ENCODE assay signal across 8 mouse cellular contexts in genomic region chr3:96696766-96697732, GRCm38 (mm10). TPM values are rescaled to one million over a fixed set of nuclear protein-coding genes. Genes with fewer than 3 reads are reported as not detected.
DNase-seq lines count a peak whose midpoint lies in the region; ATAC-seq and TF ChIP-seq lines count a peak whose summit lies in the region.

No protein-coding gene starts in this region.

- peak; percentile 96 for ATAC-seq in heart, embryonic 12.5 days (ENCODE audit: insufficient number of reproducible peaks, low FRiP score)
- peak; percentile 94 for ATAC-seq in kidney, postnatal 0 days (replicated peaks; ENCODE audit: low FRiP score, low read depth)
- ATAC-seq in monocyte, adult 5-6 weeks (replicated peaks; ENCODE audit: insufficient number of reproducible peaks, low FRiP score, low TSS enrichment, poor library complexity, severe bottlenecking): peak; percentile 71

- H3K9me3 ChIP-seq in erythroblast, embryonic 14.5 days (ENCODE audit: control insufficient read depth, low read length): no peaks in the 10 kb centered on the region
- no peaks in the 10 kb centered on the region for H3K9me3 ChIP-seq in heart, embryonic 12.5 days (replicated peaks)
- no peaks in the 10 kb centered on the region for H3K9me3 ChIP-seq in kidney, postnatal 0 days (replicated peaks; ENCODE audit: low read length)

- no peak for TF ChIP-seq CTCF in brain, embryonic 14.5 days (IDR thresholded peaks at IDR 0.05; ENCODE audit: borderline replicate concordance, extremely low read depth, insufficient read depth, insufficient read length)
- TF ChIP-seq CTCF in kidney, postnatal 0 days (IDR thresholded peaks at IDR 0.05; ENCODE audit: low read depth): no peak
- no peak for TF ChIP-seq CTCF in liver, adult 2 months (IDR thresholded peaks at IDR 0.05; ENCODE audit: low read depth, low read length)

- peak overlapping the region; percentile 83 for H3K4me3 ChIP-seq in erythroblast, embryonic 14.5 days (replicated peaks)
- peak overlapping the region; percentile 76 for H3K4me3 ChIP-seq in heart, embryonic 12.5 days
- H3K4me3 ChIP-seq in kidney, postnatal 0 days (replicated peaks; ENCODE audit: low read depth, low read length): peak overlapping the region; percentile 90
- H3K4me3 ChIP-seq in liver, adult 2 months (ENCODE audit: insufficient read depth, low read depth, low read length): peak overlapping the region; percentile 81

- peak overlapping the region; percentile 84 for H3K4me2 ChIP-seq in heart, embryonic 12.5 days
- peak overlapping the region; percentile 91 for H3K4me2 ChIP-seq in kidney, postnatal 0 days (ENCODE audit: low read length)

- peak overlapping the region; percentile 87 for H3K9ac ChIP-seq in heart, embryonic 12.5 days
- peak overlapping the region; percentile 88 for H3K9ac ChIP-seq in kidney, postnatal 0 days (ENCODE audit: low read depth, low read length)
- H3K9ac ChIP-seq in liver, adult 2 months (ENCODE audit: low read depth, low read length): peak overlapping the region; percentile 87

- H3K79me2 ChIP-seq in liver, adult 2 months (ENCODE audit: control insufficient read depth, insufficient read depth, low read length): peaks cover 6% of the 10 kb centered on the region; the same call in 1 of the 2 replicates

- peak; percentile 84 for DNase-seq in CD4-positive helper T cell, adult 2 months (ENCODE audit: low read depth, low spot score)
- peak; percentile 94 for DNase-seq in brain, embryonic 14.5 days (ENCODE audit: low read depth)
- peak; percentile 96 for DNase-seq in kidney, postnatal 0 days (ENCODE audit: low spot score)
- DNase-seq in liver, adult 2 months (ENCODE audit: extremely low read depth, low read depth, low spot score): peak; percentile 58
- peak; percentile 89 to 91 for DNase-seq in spleen, postnatal 36 days (ENCODE audit: low spot score in 2 of 2)

- H3K27me3 ChIP-seq in erythroblast, embryonic 14.5 days (ENCODE audit: control insufficient read depth): peaks cover 12% of the 10 kb centered on the region
- no peaks in the 10 kb centered on the region for H3K27me3 ChIP-seq in heart, embryonic 12.5 days (replicated peaks)
- H3K27me3 ChIP-seq in kidney, postnatal 0 days (ENCODE audit: insufficient read depth, low read length): no peaks in the 10 kb centered on the region
- no peaks in the 10 kb centered on the region for H3K27me3 ChIP-seq in liver, adult 2 months (ENCODE audit: control insufficient read depth, insufficient read depth, low read length)

- H3K36me3 ChIP-seq in erythroblast, embryonic 14.5 days (ENCODE audit: control insufficient read depth): peaks cover 11% of the 10 kb centered on the region
- H3K36me3 ChIP-seq in heart, embryonic 12.5 days: peaks cover 29% of the 10 kb centered on the region
- H3K36me3 ChIP-seq in kidney, postnatal 0 days (ENCODE audit: insufficient read depth, low read length): peaks cover 7% of the 10 kb centered on the region
- H3K36me3 ChIP-seq in liver, adult 2 months (ENCODE audit: control insufficient read depth, insufficient read depth, low read length): peaks cover 7% of the 10 kb centered on the region

- under 1% methylated on average over 85 of the region's 85 CpGs for WGBS in heart, embryonic 12.5 days
- WGBS in kidney, postnatal 0 days: 1% methylated on average over 80 of the region's 85 CpGs
- 1% methylated on average over 82 of the region's 85 CpGs for WGBS in liver, adult 2 months

- peak overlapping the region; percentile 92 for H3K27ac ChIP-seq in heart, embryonic 12.5 days (ENCODE audit: poor library complexity, severe bottlenecking)
- H3K27ac ChIP-seq in kidney, postnatal 0 days: peak overlapping the region; percentile 92
- peak overlapping the region; percentile 80 for H3K27ac ChIP-seq in liver, adult 2 months (replicated peaks; ENCODE audit: insufficient read depth, low read depth, low read length)

- peaks cover 22% of the 10 kb centered on the region for H3K4me1 ChIP-seq in erythroblast, embryonic 14.5 days (ENCODE audit: control insufficient read depth)
- H3K4me1 ChIP-seq in heart, embryonic 12.5 days (replicated peaks): peaks cover 34% of the 10 kb centered on the region
- peaks cover 10% of the 10 kb centered on the region for H3K4me1 ChIP-seq in kidney, postnatal 0 days (replicated peaks; ENCODE audit: insufficient read depth, low read length)
- peaks cover 3% of the 10 kb centered on the region for H3K4me1 ChIP-seq in liver, adult 2 months (ENCODE audit: control insufficient read depth, insufficient read depth, low read length)

- TF ChIP-seq POLR2A in brain, embryonic 14.5 days (IDR thresholded peaks at IDR 0.05; ENCODE audit: borderline replicate concordance, extremely low read depth, insufficient read depth, insufficient read length, poor library complexity, severe bottlenecking): no peak
- TF ChIP-seq POLR2A in liver, adult 2 months (IDR thresholded peaks at IDR 0.05; ENCODE audit: extremely low read depth, insufficient read depth, low read length): 0 out of 2 replicates have a peak, but pooled peaks have one; percentile 48

RNA-seq across cellular contexts. Expression of gene Pias3, which starts 0.9 kb away (rescaled TPM):
- 32.3 and 34.6 TPM in 2 replicates for polyA plus RNA-seq in brain, embryonic 14.5 days (2012; rRNA removed)
- polyA plus RNA-seq in erythroblast, embryonic 14.5 days (2012): 0.52 and 0.75 TPM in 2 replicates
- polyA plus RNA-seq in heart, embryonic 12.5 days (2016; fragmentation: Nextera tagmentation; extraction: Ambion mirVana): 42.0 and 43.3 TPM in 2 replicates
- 38.7 and 39.1 TPM in 2 replicates for polyA plus RNA-seq in kidney, postnatal 0 days (2015; fragmentation: Nextera tagmentation; extraction: Ambion mirVana)
- total RNA-seq in liver, adult 2 months (2014; rRNA removed): 1.7 and 2.6 TPM in 2 replicates
- 7.3 and 8.1 TPM in 2 replicates for polyA plus RNA-seq in liver, adult 2 months (2012; rRNA removed)
- 6.2 to 29.1 TPM (median 14.9 TPM) in 3 replicates for total RNA-seq in monocyte, adult 5-6 weeks (2017)

RNA-seq across cellular contexts. Expression of gene Nudt17, which starts 11.3 kb away (rescaled TPM):
- polyA plus RNA-seq in brain, embryonic 14.5 days (2012; rRNA removed): 7.6 and 8.2 TPM in 2 replicates
- 0.05 and 0.06 TPM in 2 replicates for polyA plus RNA-seq in erythroblast, embryonic 14.5 days (2012)
- 6.2 and 6.9 TPM in 2 replicates for polyA plus RNA-seq in heart, embryonic 12.5 days (2016; fragmentation: Nextera tagmentation; extraction: Ambion mirVana)
- polyA plus RNA-seq in kidney, postnatal 0 days (2015; fragmentation: Nextera tagmentation; extraction: Ambion mirVana): 8.2 and 9.5 TPM in 2 replicates
- 0.20 and 0.28 TPM in 2 replicates for total RNA-seq in liver, adult 2 months (2014; rRNA removed)
- polyA plus RNA-seq in liver, adult 2 months (2012; rRNA removed): 0.16 and 0.69 TPM in 2 replicates
- total RNA-seq in monocyte, adult 5-6 weeks (2017): 0.57 to 2.7 TPM in 2 of 3 replicates, not detected in the other

RNA-seq across cellular contexts. Expression of gene Ankrd35, which starts 27.1 kb away (rescaled TPM):
- polyA plus RNA-seq in brain, embryonic 14.5 days (2012; rRNA removed): 2.5 and 2.8 TPM in 2 replicates
- 0.02 TPM in 1 of 2 replicates, not detected in the other for polyA plus RNA-seq in erythroblast, embryonic 14.5 days (2012)
- polyA plus RNA-seq in heart, embryonic 12.5 days (2016; fragmentation: Nextera tagmentation; extraction: Ambion mirVana): 0.17 and 0.23 TPM in 2 replicates
- polyA plus RNA-seq in kidney, postnatal 0 days (2015; fragmentation: Nextera tagmentation; extraction: Ambion mirVana): 1.0 and 1.3 TPM in 2 replicates
- total RNA-seq in liver, adult 2 months (2014; rRNA removed): under 0.01 TPM in 1 of 2 replicates, not detected in the other
- 0.07 TPM in 1 of 2 replicates, not detected in the other for polyA plus RNA-seq in liver, adult 2 months (2012; rRNA removed)
- 0.21 to 0.68 TPM (median 0.38 TPM) in 3 replicates for total RNA-seq in monocyte, adult 5-6 weeks (2017)

RNA-seq across cellular contexts. Expression of gene Polr3c, which starts 30.4 kb away (rescaled TPM):
- 42.7 and 45.0 TPM in 2 replicates for polyA plus RNA-seq in brain, embryonic 14.5 days (2012; rRNA removed)
- polyA plus RNA-seq in erythroblast, embryonic 14.5 days (2012): 1.2 TPM in 2 replicates
- 27.6 and 32.5 TPM in 2 replicates for polyA plus RNA-seq in heart, embryonic 12.5 days (2016; fragmentation: Nextera tagmentation; extraction: Ambion mirVana)
- polyA plus RNA-seq in kidney, postnatal 0 days (2015; fragmentation: Nextera tagmentation; extraction: Ambion mirVana): 25.3 and 29.8 TPM in 2 replicates
- total RNA-seq in liver, adult 2 months (2014; rRNA removed): 6.5 and 10.0 TPM in 2 replicates
- 16.2 and 19.1 TPM in 2 replicates for polyA plus RNA-seq in liver, adult 2 months (2012; rRNA removed)
- total RNA-seq in monocyte, adult 5-6 weeks (2017): 39.3 to 48.7 TPM (median 39.7 TPM) in 3 replicates

RNA-seq across cellular contexts. Expression of gene Rnf115, which starts 30.4 kb away (rescaled TPM):
- polyA plus RNA-seq in brain, embryonic 14.5 days (2012; rRNA removed): 46.3 and 47.5 TPM in 2 replicates
- 0.76 and 0.98 TPM in 2 replicates for polyA plus RNA-seq in erythroblast, embryonic 14.5 days (2012)
- polyA plus RNA-seq in heart, embryonic 12.5 days (2016; fragmentation: Nextera tagmentation; extraction: Ambion mirVana): 54.5 and 56.5 TPM in 2 replicates
- 59.0 and 59.2 TPM in 2 replicates for polyA plus RNA-seq in kidney, postnatal 0 days (2015; fragmentation: Nextera tagmentation; extraction: Ambion mirVana)
- 30.5 and 33.6 TPM in 2 replicates for total RNA-seq in liver, adult 2 months (2014; rRNA removed)
- polyA plus RNA-seq in liver, adult 2 months (2012; rRNA removed): 12.7 and 12.9 TPM in 2 replicates
- total RNA-seq in monocyte, adult 5-6 weeks (2017): 118 to 123 TPM (median 119 TPM) in 3 replicates

Comparison
In these comparisons a context has a peak if more than half of its experiments do, and no peak if none do; other contexts are left out.
1. Peak in every context shown above with its lines: DNase-seq, ATAC-seq, H3K4me3 ChIP-seq and H3K27ac ChIP-seq.